Mouse (Mus musculus) midbrain, embryonic 10.5 days (tissue): ENCODE data around the gene Cav3. TPM values are rescaled to one million over a fixed set of nuclear protein-coding genes. Genes with fewer than 3 reads are reported as not detected.

ENCODE experiments used
- DNase-seq: peaks from one replicate; pipeline ENCODE4 v3.0.0-alpha.2; 2017; ENCODE audit warnings: low spot score
- H3K27ac ChIP-seq: fragments of 300-500 bp; sonication (generic); replicated peaks from 2 replicates; pipeline ENCODE4 v1.5.1; 2016; ENCODE audit warnings: mild to moderate bottlenecking
- H3K27me3 ChIP-seq: fragments of 300-500 bp; sonication (generic); 2 replicates; pipeline ENCODE4 v1.6.1; 2016; ENCODE audit warnings: low read depth, mild to moderate bottlenecking; ENCODE audit not compliant: poor library complexity, severe bottlenecking
- H3K36me3 ChIP-seq: fragments of 300-500 bp; sonication (generic); 2 replicates; pipeline ENCODE4 v1.6.1; 2016; ENCODE audit warnings: mild to moderate bottlenecking, moderate library complexity
- H3K4me1 ChIP-seq: fragments of 300-500 bp; sonication (generic); 2 replicates; pipeline ENCODE4 v1.6.1; 2016
- H3K4me3 ChIP-seq: fragments of 300-500 bp; sonication (generic); 2 replicates; pipeline ENCODE4 v1.5.1; 2016; ENCODE audit warnings: mild to moderate bottlenecking, moderate library complexity
- H3K9me3 ChIP-seq: fragments of 300-500 bp; sonication (generic); replicated peaks from 2 replicates; pipeline ENCODE4 v1.6.1; 2016; ENCODE audit warnings: mild to moderate bottlenecking
- WGBS: fragments of 180-500 bp; shearing (Covaris S2); methylation state at CpG from one replicate; pipeline ENCODE4 v1.1.7; 2016; 5-methylcytosine and 5-hydroxymethylcytosine counted together
- polyA plus RNA-seq: library from polyadenylated mRNA; unstranded; fragments of >200 nt; fragmentation: Nextera tagmentation; extraction: Ambion mirVana; gene quantifications from 2 replicates; pipeline ENCODE4 v1.2.1, GENCODE M21; 2016

The Cav3 gene
- polyA plus RNA-seq: not detected in 2 replicates

DNA sequence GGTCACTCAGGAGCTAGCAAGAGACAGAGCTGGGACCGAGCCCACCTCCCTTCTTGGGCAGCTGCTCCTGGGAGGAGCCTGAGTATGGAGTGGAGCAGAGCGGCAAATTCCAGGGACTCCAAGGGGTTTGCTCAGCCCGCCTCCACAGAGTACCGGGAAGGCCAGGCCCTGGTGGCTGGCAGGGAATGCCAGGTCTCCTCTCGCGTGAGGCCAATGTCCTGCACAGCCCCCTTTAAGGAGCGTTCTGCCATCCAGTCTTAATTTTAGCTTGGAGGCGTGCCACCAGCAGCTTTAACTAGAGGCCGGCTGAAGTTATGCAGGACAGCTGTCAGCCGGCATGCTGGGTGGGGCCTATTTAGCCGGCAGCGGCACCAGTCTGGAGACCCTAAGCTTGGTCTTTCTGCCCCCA lies at the start of gene Cav3:
TSS of gene Cav3 (plus strand) at position 165 of the 409 bp plus-strand sequence.
- WGBS: 86% methylated on average over 12 of the region's 12 CpGs
- H3K4me3 ChIP-seq: no peak within 1 kb of the TSS
- H3K27me3 ChIP-seq: no peaks in the 10 kb centered on the region
- H3K4me1 ChIP-seq: no peaks in the 10 kb centered on the region
- no peaks in the 10 kb centered on the region for H3K36me3 ChIP-seq
- H3K9me3 ChIP-seq: no peaks in the 10 kb centered on the region
- DNase-seq: no peak
- H3K27ac ChIP-seq: no peak within 1 kb of the TSS

DNA sequence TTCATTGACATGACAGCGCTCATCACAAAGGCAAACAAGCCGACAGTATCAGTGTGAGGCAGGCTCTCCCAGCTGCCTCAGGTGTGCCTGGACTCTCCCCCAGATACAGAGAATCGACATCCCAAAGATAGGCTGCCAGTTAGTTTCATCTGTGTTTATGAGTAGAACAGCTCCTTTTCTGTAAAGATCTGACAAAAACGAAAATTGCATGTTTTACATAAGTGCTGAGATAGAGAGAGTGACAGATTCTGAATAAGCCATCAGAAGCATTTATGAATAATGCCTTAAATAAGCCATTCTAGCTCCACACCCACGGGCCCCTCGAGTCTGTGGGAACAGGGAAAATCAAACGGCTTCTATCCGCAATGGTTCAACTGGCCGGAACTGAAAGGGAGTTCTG lies 40.0 kb upstream of the Cav3 start:
- Histone ChIP-seq H3K4me1 (no peaks in the 10 kb centered on the region), H3K9me3 (peaks cover 9% of the 10 kb centered on the region), H3K27me3 (no peaks in the 10 kb centered on the region), H3K27ac (no peak overlapping the region), H3K4me3 (no peak overlapping the region), H3K36me3 (no peaks in the 10 kb centered on the region)
- WGBS: 90% methylated on average over 9 of the region's 9 CpGs
- DNase-seq: no peak

DNA sequence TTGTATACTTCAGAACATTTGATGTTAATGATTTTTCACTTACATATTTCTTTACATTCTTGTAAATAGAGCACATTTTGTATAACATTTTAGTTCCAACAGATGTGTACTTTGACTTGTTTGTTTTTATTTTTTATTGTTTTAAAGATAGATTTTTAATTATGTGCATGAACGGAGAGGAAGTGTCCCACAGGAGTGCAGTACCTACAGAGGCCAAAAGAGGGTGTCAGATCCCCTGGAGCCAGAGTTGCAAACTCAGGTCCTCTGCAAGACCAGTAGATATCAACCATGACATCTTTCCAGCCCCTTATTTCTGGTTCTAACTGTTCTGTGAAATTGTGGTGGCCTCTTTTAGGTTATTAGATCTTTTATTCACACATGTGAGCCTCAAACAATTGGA lies 38.4 kb upstream of the Cav3 start:
- no peaks in the 10 kb centered on the region for H3K4me1 ChIP-seq
- DNase-seq: no peak
- no peaks in the 10 kb centered on the region for H3K36me3 ChIP-seq
- WGBS: 86% methylated on average over 1 of the region's 1 CpGs
- no peak overlapping the region for H3K27ac ChIP-seq
- H3K4me3 ChIP-seq: no peak overlapping the region
- H3K27me3 ChIP-seq: no peaks in the 10 kb centered on the region
- peaks cover 9% of the 10 kb centered on the region for H3K9me3 ChIP-seq

DNA sequence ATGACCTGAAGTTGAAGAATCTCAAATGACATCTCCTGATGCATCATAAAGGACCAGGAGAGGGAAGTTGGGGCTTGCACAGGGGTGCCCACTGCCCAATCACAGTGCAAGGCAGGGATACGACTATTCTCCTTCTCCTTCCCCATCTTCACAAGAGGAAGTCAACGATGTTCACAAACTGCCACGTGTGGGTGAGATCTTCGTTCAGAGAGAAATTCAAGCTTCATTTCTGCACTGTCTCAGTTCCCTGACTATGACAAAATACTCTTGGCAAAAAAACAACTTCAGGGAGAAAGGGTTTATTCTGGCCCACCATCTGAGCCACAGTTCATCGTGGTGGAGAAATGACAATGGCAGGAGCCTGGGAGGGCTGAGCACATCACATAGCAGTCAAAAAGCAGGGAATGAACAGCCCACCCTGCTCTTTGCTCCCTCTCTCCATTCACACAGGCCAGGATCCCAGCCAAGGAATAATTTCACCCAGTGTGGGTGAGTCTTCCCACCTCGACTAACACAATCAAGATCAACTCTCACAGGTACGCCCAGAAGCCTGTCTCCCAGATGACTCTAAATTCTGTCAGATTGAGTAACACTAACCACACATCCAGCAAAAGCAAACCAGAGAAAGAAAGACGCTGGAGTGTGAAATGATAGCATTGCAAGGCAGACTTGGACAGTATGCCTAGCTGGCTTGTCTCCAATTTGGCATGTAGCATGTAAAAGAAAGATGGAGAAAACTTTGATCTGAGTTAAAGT lies 35.4 kb upstream of the Cav3 start:
- Histone ChIP-seq H3K4me3 (no peak overlapping the region), H3K9me3 (peaks cover 9% of the 10 kb centered on the region), H3K4me1 (no peaks in the 10 kb centered on the region), H3K36me3 (no peaks in the 10 kb centered on the region), H3K27me3 (no peaks in the 10 kb centered on the region), H3K27ac (no peak overlapping the region)
- 88% methylated on average over 8 of the region's 8 CpGs for WGBS
- no peak for DNase-seq

DNA sequence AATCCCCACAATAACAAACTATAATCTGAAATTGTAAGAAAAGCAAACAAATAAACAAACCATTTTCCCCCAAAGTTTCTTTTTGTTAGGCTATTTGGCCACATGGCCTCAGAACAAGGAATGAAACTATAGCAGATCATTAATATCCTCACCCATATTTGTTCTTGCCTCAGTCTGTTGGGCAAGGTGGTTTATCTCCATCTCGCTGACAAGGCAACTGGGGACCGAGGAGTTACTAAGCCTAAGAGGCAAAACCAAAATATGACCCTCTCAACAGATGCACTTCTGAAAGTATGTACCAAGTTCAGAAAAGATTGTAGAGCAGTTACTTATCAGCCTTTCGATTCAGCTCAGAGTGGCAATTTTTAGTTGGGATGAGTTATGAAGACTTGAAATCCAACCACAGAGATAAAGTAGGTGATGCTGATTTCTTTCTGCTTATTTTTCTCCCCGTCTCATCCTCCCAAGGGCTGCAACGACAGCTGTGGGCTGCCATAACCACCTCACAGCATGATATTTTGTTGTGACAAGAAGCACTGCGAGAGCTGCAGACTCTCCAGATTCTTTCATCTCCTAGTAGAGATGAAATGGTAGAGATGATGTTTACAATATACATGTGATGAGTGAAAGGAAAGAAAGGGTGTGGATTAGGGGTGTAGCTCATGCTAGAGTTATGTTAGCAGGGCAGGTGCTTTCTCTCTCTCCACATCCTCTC lies 33.1 kb upstream of the Cav3 start:
- Histone ChIP-seq H3K27ac (no peak overlapping the region), H3K9me3 (peaks cover 9% of the 10 kb centered on the region), H3K4me3 (no peak overlapping the region), H3K4me1 (no peaks in the 10 kb centered on the region), H3K27me3 (no peaks in the 10 kb centered on the region), H3K36me3 (no peaks in the 10 kb centered on the region)
- DNase-seq: no peak
- WGBS: 82% methylated on average over 6 of the region's 6 CpGs

DNA sequence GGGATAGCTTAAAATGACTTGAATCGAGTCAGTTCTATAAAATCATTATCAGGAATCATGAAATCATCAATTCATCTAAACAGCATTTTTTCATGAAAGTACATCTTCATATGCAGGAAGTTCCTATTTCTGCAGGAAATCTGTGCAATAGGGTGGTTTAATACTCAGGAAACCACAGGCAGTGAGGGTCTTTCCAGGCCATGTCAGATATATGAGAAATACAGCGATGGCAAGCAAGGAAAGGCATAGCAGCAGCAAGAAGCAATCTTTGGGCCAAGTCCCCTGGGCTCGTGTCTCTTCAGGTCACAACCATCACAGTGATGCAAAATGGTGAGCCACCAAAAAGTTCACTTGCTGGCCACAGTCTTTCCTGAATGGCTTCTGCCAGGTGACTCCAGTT lies 13.6 kb upstream of the Cav3 start:
- H3K9me3 ChIP-seq: no peaks in the 10 kb centered on the region
- DNase-seq: no peak
- no peaks in the 10 kb centered on the region for H3K4me1 ChIP-seq
- 89% methylated on average over 3 of the region's 3 CpGs for whole genome bisulfite sequencing
- no peak overlapping the region for H3K4me3 ChIP-seq
- no peaks in the 10 kb centered on the region for H3K27me3 ChIP-seq
- H3K36me3 ChIP-seq: no peaks in the 10 kb centered on the region
- no peak overlapping the region for H3K27ac ChIP-seq

DNA sequence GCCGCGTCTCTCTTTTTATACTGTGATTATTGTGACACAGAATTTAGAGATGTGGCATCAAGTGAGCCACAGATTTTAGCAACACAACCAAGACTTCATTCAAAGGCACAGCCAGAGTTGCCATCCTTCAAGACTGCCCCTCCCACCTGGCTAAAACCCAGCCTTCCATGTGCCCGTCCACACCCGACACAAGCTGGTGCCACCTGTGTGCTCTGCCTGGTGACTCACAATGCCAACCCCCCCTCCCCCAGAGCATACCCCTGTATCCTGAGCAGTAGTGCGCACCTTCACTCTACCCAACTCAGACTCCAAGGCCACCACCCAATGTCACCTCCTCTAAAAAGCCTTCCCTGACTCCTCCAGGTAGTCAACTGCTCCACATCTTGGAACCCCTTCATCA lies 2.2 kb downstream of the Cav3 start:
- DNase-seq: no peak
- no peaks in the 10 kb centered on the region for H3K9me3 ChIP-seq
- H3K27me3 ChIP-seq: no peaks in the 10 kb centered on the region
- WGBS: 95% methylated on average over 5 of the region's 5 CpGs
- H3K36me3 ChIP-seq: no peaks in the 10 kb centered on the region
- no peak overlapping the region for H3K27ac ChIP-seq
- no peak overlapping the region for H3K4me3 ChIP-seq
- H3K4me1 ChIP-seq: no peaks in the 10 kb centered on the region

DNA sequence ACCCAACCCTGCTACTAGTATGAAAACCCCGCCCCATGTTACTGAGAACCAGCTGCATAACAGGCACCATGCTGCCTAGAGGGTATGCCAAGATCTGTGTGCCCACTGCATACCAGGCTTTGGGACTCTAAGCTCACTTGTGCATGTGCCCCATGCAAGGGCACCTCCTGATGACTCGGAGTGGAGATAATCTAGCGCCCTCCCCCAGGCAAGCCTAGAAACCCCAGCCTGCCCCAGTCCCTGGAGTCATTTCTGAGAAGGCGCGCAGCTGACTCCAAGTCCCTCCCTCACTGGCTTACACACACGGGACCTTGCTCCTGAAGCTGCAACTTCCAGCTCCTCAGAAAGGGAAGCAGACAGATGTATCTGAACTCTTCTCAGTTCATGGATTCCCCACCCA lies 4.0 kb downstream of the Cav3 start:
- H3K4me3 ChIP-seq: no peak overlapping the region
- no peak for DNase-seq
- H3K36me3 ChIP-seq: no peaks in the 10 kb centered on the region
- H3K9me3 ChIP-seq: no peaks in the 10 kb centered on the region
- 83% methylated on average over 6 of the region's 6 CpGs for WGBS
- no peaks in the 10 kb centered on the region for H3K4me1 ChIP-seq
- H3K27ac ChIP-seq: no peak overlapping the region
- no peaks in the 10 kb centered on the region for H3K27me3 ChIP-seq

DNA sequence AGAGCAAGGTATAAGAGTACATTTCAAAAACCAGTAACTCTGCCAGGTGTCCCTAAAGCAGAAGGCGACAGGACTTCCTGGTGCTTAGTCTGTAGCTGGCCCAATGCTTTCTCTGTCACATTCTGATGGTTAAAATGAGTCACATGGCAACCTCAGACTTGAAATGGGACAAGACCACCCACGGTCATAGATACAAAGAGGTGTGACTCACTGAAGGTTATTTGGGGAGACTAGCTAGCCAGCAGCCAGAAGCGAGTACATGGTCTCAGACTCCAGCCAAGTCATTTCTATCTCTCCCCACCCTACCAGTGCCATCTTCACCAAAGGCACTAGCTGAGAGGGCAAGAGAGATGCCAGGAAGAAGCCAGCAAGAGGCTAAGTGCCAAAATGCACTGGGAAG lies 6.1 kb downstream of the Cav3 start:
- 81% methylated on average over 3 of the region's 3 CpGs for WGBS
- Histone ChIP-seq H3K36me3 (no peaks in the 10 kb centered on the region), H3K27ac (no peak overlapping the region), H3K9me3 (no peaks in the 10 kb centered on the region), H3K4me1 (peaks cover 3% of the 10 kb centered on the region; the same call in 1 of the 2 replicates), H3K27me3 (no peaks in the 10 kb centered on the region), H3K4me3 (no peak overlapping the region)
- DNase-seq: no peak

DNA sequence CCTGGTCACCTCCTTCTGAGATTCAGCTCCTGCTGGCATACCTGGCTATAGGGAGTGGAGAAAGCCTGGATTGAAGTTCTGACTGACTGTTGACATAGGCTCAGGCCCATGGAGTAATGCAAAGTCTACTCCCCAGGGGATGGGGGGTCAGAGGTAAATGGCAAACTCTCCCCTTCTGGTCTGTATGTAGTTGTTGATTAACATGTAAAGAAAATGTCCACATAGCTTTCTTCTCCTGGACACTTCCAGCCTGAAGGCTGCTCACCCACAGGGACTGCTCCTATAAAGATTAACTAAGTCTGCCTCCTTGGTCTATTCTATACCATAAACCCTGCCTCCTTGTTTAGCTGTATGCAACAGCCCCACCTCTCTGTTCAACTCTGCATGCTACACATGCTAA lies 6.7 kb downstream of the Cav3 start:
- no peak for DNase-seq
- Histone ChIP-seq H3K36me3 (no peaks in the 10 kb centered on the region), H3K27me3 (no peaks in the 10 kb centered on the region), H3K4me3 (no peak overlapping the region), H3K4me1 (peaks cover 3% of the 10 kb centered on the region; the same call in 1 of the 2 replicates), H3K9me3 (no peaks in the 10 kb centered on the region), H3K27ac (no peak overlapping the region)

DNA sequence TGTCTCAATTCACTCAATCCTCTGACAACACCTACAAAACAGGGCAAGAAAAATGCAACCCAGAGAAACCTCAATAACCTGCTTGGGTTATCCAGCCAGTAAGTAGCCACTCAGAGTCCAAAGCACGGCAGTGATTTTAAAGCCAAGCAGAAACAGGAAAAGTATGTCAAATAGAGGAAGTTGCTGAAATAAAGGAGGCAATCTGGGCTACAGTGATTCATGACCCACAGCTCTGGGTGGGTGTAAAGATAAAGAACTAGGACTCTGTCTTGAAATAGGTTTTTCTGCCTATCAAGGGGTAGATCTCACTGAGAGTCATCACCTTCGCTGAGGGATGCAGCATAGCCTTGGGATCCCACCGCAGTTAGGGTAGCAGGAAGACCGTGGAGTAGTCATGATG lies 12.3 kb downstream of the Cav3 start:
- Histone ChIP-seq H3K27ac (no peak overlapping the region), H3K9me3 (no peaks in the 10 kb centered on the region), H3K4me3 (no peak overlapping the region), H3K4me1 (peaks cover 3% of the 10 kb centered on the region; the same call in 1 of the 2 replicates), H3K27me3 (no peaks in the 10 kb centered on the region), H3K36me3 (no peaks in the 10 kb centered on the region)
- 89% methylated on average over 4 of the region's 4 CpGs for WGBS
- DNase-seq: no peak

DNA sequence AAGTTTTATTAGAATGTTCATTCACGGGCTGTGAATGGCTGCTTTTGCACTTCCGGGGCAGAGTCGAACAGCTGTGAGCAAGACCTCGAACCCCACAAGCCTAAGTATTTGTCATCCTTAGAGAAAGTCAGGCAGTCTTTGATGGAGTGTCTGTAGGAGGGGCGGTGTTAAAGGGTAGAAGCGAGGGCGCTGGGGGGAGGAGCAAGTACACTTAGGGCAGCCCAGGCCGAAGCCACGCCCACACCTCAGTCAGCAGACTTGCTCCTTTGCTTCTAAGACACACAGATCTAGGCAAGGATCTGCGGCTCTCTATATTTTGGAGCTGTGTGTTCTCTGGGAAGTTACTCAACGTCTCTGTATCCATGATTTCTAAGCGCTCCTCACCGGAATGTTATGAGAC lies 20.6 kb downstream of the Cav3 start:
- no peak for DNase-seq
- WGBS: 58% methylated on average over 13 of the region's 13 CpGs
- no peaks in the 10 kb centered on the region for H3K36me3 ChIP-seq
- H3K27ac ChIP-seq: no peak overlapping the region
- H3K4me3 ChIP-seq: no peak overlapping the region
- H3K27me3 ChIP-seq: peaks cover 21% of the 10 kb centered on the region
- no peaks in the 10 kb centered on the region for H3K9me3 ChIP-seq
- H3K4me1 ChIP-seq: no peaks in the 10 kb centered on the region

DNA sequence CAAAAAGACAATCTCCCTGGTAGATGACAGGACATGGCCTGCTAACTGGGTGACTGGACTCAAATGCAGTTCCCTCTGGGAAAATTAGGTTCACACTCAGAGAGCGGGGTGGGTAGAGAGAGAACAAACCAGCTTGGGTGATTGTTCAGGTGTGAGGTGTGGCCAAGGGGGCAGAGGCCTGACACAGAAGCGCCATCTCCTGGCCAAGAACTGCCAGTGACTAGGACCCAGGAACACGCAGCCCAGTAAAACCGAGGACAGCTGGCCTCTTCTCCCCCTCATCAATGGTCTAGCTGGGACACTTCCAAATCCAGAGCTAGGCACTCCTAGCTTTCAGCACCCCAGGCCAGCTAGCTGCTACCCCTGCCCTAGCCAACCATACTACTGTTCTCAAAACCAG lies 25.0 kb downstream of the Cav3 start:
- H3K9me3 ChIP-seq: no peaks in the 10 kb centered on the region
- H3K27ac ChIP-seq: no peak overlapping the region
- peaks cover 9% of the 10 kb centered on the region for H3K4me1 ChIP-seq
- H3K36me3 ChIP-seq: no peaks in the 10 kb centered on the region
- no peak overlapping the region for H3K4me3 ChIP-seq
- 16% methylated on average over 4 of the region's 4 CpGs for WGBS
- H3K27me3 ChIP-seq: peaks cover 58% of the 10 kb centered on the region
- DNase-seq: peak; percentile 39
